Mouse (Mus musculus) embryonic facial prominence, embryonic 13.5 days (tissue): ENCODE results near the gene Slc33a1. TPM values are rescaled to one million over a fixed set of nuclear protein-coding genes. Genes with fewer than 3 reads are reported as not detected.

Experiments used
- ATAC-seq: fragments of 200-750 bp; cut with Nextera tagmentation; 2 replicates; pipeline ENCODE4 v1.8.0; 2017; ENCODE audit warnings: low read depth; ENCODE audit not compliant: insufficient number of reproducible peaks, insufficient read depth, low FRiP score, low TSS enrichment
- H3K27ac ChIP-seq: fragments of 300-500 bp; sonication (generic); 2 replicates; pipeline ENCODE4 v1.5.1; 2015; ENCODE audit warnings: moderate library complexity, mild to moderate bottlenecking, inconsistent platforms
- H3K27me3 ChIP-seq: fragments of 300-500 bp; sonication (generic); 2 replicates; pipeline ENCODE4 v1.6.1; 2015; ENCODE audit warnings: mild to moderate bottlenecking, inconsistent platforms
- H3K36me3 ChIP-seq: fragments of 300-500 bp; sonication (generic); 2 replicates; pipeline ENCODE4 v1.6.1; 2015; ENCODE audit warnings: mild to moderate bottlenecking, inconsistent platforms
- H3K4me1 ChIP-seq: fragments of 300-500 bp; sonication (generic); 2 replicates; pipeline ENCODE4 v1.6.1; 2015; ENCODE audit warnings: inconsistent platforms
- H3K4me2 ChIP-seq: fragments of 300-500 bp; sonication (generic); 2 replicates; pipeline ENCODE4 v1.6.1; 2015; ENCODE audit warnings: moderate library complexity, mild to moderate bottlenecking, inconsistent platforms
- H3K4me3 ChIP-seq: fragments of 300-500 bp; sonication (generic); 2 replicates; pipeline ENCODE4 v1.5.1; 2015; ENCODE audit warnings: mild to moderate bottlenecking, inconsistent platforms
- H3K9ac ChIP-seq: fragments of 300-500 bp; sonication (generic); 2 replicates; pipeline ENCODE4 v1.6.1; 2015; ENCODE audit warnings: mild to moderate bottlenecking, inconsistent platforms
- H3K9me3 ChIP-seq: fragments of 300-500 bp; sonication (generic); 2 replicates; pipeline ENCODE4 v1.6.1; 2016; ENCODE audit warnings: inconsistent platforms
- WGBS: fragments of 180-500 bp; shearing (Covaris S2); methylation state at CpG from one replicate; pipeline ENCODE4 v1.1.7; 2015; ENCODE audit warnings: mixed read lengths; 5-methylcytosine and 5-hydroxymethylcytosine counted together
- polyA plus RNA-seq: library from polyadenylated mRNA; unstranded; fragments of >200 nt; fragmentation: Nextera tagmentation; extraction: Ambion mirVana; gene quantifications from 2 replicates; pipeline ENCODE4 v1.2.1, GENCODE M21; 2015

Gene Slc33a1
- polyA plus RNA-seq, 1 experiment from 2014 or later = 15.4 TPM

DNA sequence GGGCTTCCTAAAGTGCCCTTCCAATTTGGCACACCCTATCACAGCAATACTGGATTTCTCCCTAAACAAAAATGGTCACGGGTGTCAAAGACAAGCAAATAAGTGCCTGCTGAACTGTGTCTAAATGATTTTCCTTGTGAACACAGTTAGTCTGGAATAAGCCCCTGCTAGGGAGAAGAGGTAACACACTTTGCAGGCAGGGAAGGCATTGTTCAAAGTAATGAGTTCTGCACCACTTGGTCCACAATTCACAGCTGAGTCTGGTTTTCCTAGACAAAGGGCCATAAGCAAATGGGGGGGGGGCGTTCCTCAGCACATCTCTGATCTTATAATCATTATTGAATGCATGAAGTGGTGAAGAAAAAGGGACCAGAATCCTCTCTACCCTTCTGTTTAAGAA, 68.8 kb downstream of the Slc33a1 start:
- Histone ChIP-seq H3K27me3 (peaks cover 9% of the 10 kb centered on the region; the same call in 1 of the 2 replicates), H3K27ac (no peak overlapping the region), H3K9me3 (no peaks in the 10 kb centered on the region), H3K4me2 (no peak overlapping the region), H3K9ac (no peak overlapping the region), H3K4me3 (no peak overlapping the region), H3K4me1 (peaks cover 12% of the 10 kb centered on the region), H3K36me3 (no peaks in the 10 kb centered on the region)
- WGBS = 41% methylated on average over 2 of the region's 2 CpGs
- no peak for ATAC-seq

DNA sequence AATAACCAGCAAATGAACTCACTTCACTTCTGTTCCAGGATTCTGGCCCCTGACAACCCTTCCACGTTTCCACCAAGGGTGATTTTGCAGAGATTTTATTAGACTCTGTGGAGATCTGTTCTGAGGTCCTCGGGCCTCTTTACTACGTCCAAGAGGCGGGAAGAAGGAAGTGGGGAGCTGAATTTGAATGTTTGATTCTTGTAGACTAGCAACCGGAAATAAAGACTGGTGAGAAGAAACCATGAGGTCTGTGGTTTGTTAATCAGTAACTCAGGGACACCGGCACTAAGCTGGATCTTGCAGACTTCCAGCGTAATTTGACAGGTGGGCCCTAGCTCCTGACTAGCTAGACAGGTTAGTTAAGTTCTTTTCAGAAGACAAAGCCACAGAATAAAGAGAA, 70.9 kb downstream of the Slc33a1 start:
- 64% methylated on average over 7 of the region's 7 CpGs for WGBS
- Histone ChIP-seq H3K9ac (no peak overlapping the region), H3K27me3 (no peaks in the 10 kb centered on the region), H3K9me3 (no peaks in the 10 kb centered on the region), H3K27ac (no peak overlapping the region), H3K4me2 (no peak overlapping the region), H3K36me3 (no peaks in the 10 kb centered on the region), H3K4me1 (peaks cover 5% of the 10 kb centered on the region; the same call in 1 of the 2 replicates), H3K4me3 (no peak overlapping the region)
- no peak for ATAC-seq

DNA sequence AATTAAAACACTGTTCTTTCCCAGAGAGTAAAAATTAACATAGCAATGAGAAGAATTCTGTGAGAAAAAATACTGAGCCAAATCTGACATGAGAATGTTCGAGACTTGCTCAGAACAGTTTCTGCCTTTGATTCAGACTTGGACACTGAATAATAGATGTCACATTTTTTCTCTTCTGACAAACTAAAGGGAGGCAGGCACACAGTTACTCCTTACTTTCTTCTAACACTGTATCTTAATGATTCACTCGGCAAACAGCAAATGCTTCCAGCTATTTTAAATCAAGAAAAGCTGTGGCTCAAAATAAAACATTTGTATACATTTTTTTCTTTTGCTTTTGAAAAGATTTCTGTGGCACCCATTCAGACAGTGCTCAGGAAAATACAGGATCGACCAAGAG, 72.4 kb downstream of the Slc33a1 start:
- Histone ChIP-seq H3K4me1 (no peaks in the 10 kb centered on the region), H3K4me2 (no peak overlapping the region), H3K27me3 (no peaks in the 10 kb centered on the region), H3K4me3 (no peak overlapping the region), H3K9ac (no peak overlapping the region), H3K27ac (no peak overlapping the region), H3K9me3 (no peaks in the 10 kb centered on the region), H3K36me3 (no peaks in the 10 kb centered on the region)
- 31% methylated on average over 3 of the region's 3 CpGs for WGBS
- no peak for ATAC-seq

Other genes starting within 250 kb of the Slc33a1 start
- 2.4 and 3.0 TPM in 2 replicates for gene Plch1, start 65.3 kb downstream of the Slc33a1 start, polyA plus RNA-seq
- gene E130311K13Rik, start 35.3 kb downstream of the Slc33a1 start, polyA plus RNA-seq = 8.6 and 8.9 TPM in 2 replicates
- 47.7 and 51.0 TPM in 2 replicates for gene Gmps, start 11.3 kb upstream of the Slc33a1 start, polyA plus RNA-seq
- 0.04 and 0.07 TPM in 2 replicates for gene Vmn2r1, start 116.8 kb upstream of the Slc33a1 start, polyA plus RNA-seq
- gene Vmn2r2, start 177.2 kb upstream of the Slc33a1 start, polyA plus RNA-seq = not detected in 2 replicates